Mouse (Mus musculus) bone marrow macrophage, adult 2 months (primary cell): ENCODE results near the gene Dmpk. TPM values are rescaled to one million over a fixed set of nuclear protein-coding genes. Genes with fewer than 3 reads are reported as not detected.

Source experiments
- H3K27ac ChIP-seq: 2 replicates; pipeline ENCODE4 v1.5.1; 2012; ENCODE audit warnings: low read depth, low read length; ENCODE audit not compliant: insufficient read depth
- H3K4me1 ChIP-seq: 2 replicates; pipeline ENCODE4 v1.6.1; 2012; ENCODE audit warnings: low read length; ENCODE audit not compliant: control insufficient read depth, insufficient read depth
- H3K4me3 ChIP-seq: 2 replicates; pipeline ENCODE4 v1.5.1; 2012; ENCODE audit warnings: mild to moderate bottlenecking, low read length, moderate library complexity; ENCODE audit not compliant: insufficient read depth
- CTCF ChIP-seq: IDR thresholded peaks from 2 replicates; pipeline ENCODE4 v1.5.1; 2012; ENCODE audit warnings: low read depth, mild to moderate bottlenecking, low read length, moderate library complexity
- POLR2A ChIP-seq: IDR thresholded peaks from 2 replicates; pipeline ENCODE4 v1.6.1; 2012; ENCODE audit warnings: mild to moderate bottlenecking, low read depth, low read length, borderline replicate concordance
- polyA plus RNA-seq: library from polyadenylated mRNA; stranded (reverse); fragments of >200 nt; gene quantifications from 2 replicates; pipeline ENCODE4 v1.2.4, GENCODE M21; 2012; ENCODE audit not compliant: missing spikeins, insufficient read depth, insufficient read length

Dmpk gene
- 2.9 and 4.2 TPM in 2 replicates for polyA plus RNA-seq

- Histone ChIP-seq H3K27ac (no peak within 1 kb of the TSS), H3K4me1 (peaks cover 15% of the 10 kb centered on the region), H3K4me3 (peak within 1 kb of the TSS; percentile 11; the same call in 1 of the 2 replicates)
- TF ChIP-seq POLR2A (no peak), CTCF (no peak)
Observed at GRCm38 (mm10) chr7:19083701-19084100, at the start of gene Dmpk. Dmpk (plus strand) TSS chr7:19083849.

DNA sequence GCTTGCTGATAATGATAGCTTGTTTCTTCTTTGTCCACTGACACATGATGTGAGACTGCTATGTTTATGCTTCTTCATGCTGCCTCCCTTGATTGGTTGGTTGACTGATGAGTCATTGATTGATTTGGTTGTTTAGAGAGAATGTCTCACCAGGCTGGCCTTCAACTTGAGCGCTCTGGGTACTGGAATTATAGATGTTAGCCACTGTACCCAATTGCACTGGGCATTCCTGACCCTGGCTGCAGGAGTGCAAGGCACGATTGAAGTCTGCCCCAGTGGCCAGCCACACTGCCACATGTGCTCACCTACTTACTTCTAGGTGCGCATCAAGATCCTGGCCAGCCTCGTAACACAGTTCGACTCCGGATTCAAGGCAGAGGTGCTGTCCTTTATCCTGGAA is 39.0 kb upstream of the Dmpk start:
- Histone ChIP-seq H3K4me3 (no peak overlapping the region), H3K27ac (no peak overlapping the region)

GRCm38 (mm10) chr7:19046286-19047069 is 37.2 kb upstream of the Dmpk start:
- no peak overlapping the region for H3K4me3 ChIP-seq
- H3K27ac ChIP-seq, result no peak overlapping the region
- H3K4me1 ChIP-seq, result no peaks in the 10 kb centered on the region
- no peak for TF ChIP-seq POLR2A

More for the DNA sequence above, 39.0 kb upstream of the Dmpk start:
- TF ChIP-seq CTCF, result no peak
- no peak for TF ChIP-seq POLR2A
- H3K4me1 ChIP-seq, result no peaks in the 10 kb centered on the region

DNA sequence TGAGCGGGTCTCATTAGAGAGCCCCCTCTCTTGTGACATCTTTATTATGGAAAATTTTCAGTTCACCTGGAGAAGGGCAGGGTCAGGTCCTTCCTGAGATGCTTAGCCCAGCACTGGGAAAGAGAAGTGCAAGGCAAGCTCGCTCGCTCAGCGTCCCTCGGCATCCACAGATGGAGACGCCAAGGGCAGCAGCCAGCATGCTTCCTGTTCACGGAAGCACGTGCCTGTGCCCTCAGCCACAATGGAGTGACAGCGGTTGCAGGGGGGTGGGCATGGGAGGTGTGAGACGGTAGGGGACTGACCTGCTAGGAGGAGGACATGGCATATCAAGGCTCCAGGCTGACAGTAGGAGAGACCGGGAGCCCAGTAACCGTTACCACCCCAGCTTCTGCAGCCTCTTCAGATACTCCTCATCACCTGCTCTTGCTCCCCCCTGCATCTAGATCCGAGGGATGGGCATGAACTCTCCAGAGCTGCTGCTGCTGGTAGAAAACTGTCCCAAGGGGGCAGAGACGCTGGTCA is 35.6 kb upstream of the Dmpk start:
- H3K4me3 ChIP-seq, result no peak overlapping the region
- TF ChIP-seq POLR2A (no peak), CTCF (no peak)

DNA sequence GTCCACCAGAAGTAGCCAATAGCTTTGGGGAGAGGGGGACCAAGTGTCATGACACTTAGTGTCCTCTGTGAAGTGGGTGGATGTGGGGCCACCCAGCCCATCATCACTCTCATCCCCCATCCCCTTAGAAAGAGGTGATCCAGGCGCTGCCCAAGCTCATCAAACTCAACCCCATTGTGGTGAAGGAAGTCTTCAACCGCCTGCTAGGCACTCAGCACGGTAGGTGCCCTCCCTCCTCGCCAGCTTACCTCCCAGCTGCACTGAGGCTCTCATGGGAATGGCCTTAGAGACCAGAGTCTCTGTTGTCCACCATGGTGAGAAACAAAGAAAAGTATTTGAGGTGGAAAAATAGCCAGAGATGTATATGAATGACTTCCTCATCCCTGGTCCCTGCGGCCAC is 34.4 kb upstream of the Dmpk start:
- H3K4me1 ChIP-seq, result no peaks in the 10 kb centered on the region
- no peak for TF ChIP-seq POLR2A
- no peak overlapping the region for H3K27ac ChIP-seq
- H3K4me3 ChIP-seq, result no peak overlapping the region

More for the DNA sequence above, 35.6 kb upstream of the Dmpk start:
- Histone ChIP-seq H3K4me1 (no peaks in the 10 kb centered on the region), H3K27ac (no peak overlapping the region)

- TF ChIP-seq POLR2A (no peak), CTCF (no peak)
- Histone ChIP-seq H3K27ac (no peak overlapping the region), H3K4me3 (no peak overlapping the region)
Observed at GRCm38 (mm10) chr7:19050172-19050571, 33.5 kb upstream of the Dmpk start.

DNA sequence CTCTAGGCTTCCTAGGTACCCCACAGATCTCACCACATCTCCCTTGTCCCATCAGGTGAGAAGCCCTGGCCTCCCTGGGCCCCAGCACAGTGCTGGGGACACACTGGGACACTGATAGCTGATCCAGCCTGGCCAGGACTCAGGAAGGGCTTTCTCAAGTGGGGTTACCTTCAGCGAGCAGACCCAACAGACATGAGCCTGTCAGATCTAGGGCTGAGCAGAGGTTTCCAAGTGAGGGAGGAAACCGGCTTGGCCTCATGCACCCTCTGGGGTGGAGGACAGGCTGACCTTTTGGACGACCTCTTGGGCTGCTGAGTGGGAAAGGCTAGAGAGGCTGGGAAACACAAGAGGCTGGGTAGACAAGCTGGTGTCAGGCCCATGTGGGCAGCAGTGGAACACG is 32.5 kb upstream of the Dmpk start:
- H3K27ac ChIP-seq, result no peak overlapping the region
- no peak for TF ChIP-seq POLR2A
- TF ChIP-seq CTCF, result no peak
- no peak overlapping the region for H3K4me3 ChIP-seq
- H3K4me1 ChIP-seq, result no peaks in the 10 kb centered on the region

More at GRCm38 (mm10) chr7:19050172-19050571, 33.5 kb upstream of the Dmpk start:
- no peaks in the 10 kb centered on the region for H3K4me1 ChIP-seq

- H3K27ac ChIP-seq, result no peak overlapping the region
- H3K4me3 ChIP-seq, result no peak overlapping the region
- TF ChIP-seq POLR2A (no peak), CTCF (no peak)
- no peaks in the 10 kb centered on the region for H3K4me1 ChIP-seq
Observed at GRCm38 (mm10) chr7:19052345-19053135, 31.1 kb upstream of the Dmpk start.

- Histone ChIP-seq H3K27ac (no peak overlapping the region), H3K4me3 (no peak overlapping the region), H3K4me1 (no peaks in the 10 kb centered on the region)
- no peak for TF ChIP-seq CTCF
- TF ChIP-seq POLR2A, result no peak
Observed at GRCm38 (mm10) chr7:19053136-19053532, 30.5 kb upstream of the Dmpk start.

DNA sequence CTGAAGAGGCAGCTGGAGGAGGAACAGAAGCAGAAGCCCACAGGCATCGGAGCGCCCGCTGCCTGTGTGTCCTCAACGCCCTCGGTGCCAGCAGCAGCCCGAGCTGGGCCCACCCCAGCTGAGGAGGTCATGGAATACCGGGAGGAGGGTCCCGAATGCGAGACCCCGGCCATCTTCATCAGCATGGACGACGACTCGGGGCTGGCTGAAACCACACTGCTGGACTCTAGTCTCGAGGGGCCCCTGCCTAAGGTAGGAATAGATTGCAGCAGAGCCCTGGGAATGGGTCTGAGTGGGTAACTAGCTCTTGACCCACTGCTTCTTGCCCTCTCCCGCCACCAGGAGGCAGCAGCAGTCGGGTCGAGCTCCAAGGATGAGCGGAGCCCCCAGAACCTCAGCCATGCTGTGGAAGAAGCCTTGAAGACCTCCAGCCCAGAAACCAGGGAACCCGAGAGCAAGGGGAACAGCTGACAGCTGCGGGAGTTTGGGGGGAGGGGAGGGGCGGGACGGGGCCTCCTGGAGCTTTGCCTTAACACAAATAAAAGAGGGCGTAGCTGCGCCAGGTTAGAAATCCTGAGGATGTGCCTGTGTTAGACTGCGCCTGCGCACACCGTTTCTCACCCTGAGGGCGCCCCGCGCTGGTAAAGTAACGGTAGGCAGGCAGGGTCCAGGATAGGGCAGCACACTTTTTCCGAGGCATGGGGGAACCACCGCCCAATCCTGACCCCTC is 29.4 kb upstream of the Dmpk start, which contains the start of gene Rsph6a:
Rsph6a (plus strand) TSS at position 644 of the 730 bp plus-strand sequence.
- Histone ChIP-seq H3K4me3 (no peak within 1 kb of the TSS), H3K27ac (no peak within 1 kb of the TSS), H3K4me1 (no peaks in the 10 kb centered on the region)
- TF ChIP-seq CTCF, result peak; percentile 20; the same call in 1 of the 2 replicates
- TF ChIP-seq POLR2A, result no peak
